Mouse (Mus musculus): Measurements from ENCODE around the gene C1rl. TPM values are rescaled to one million over a fixed set of nuclear protein-coding genes. Genes with fewer than 3 reads are reported as not detected.
A peak's percentile ranks its signal among the peaks of the same experiment; 100 is the strongest.
"Not testable (repeated sequence)": the region's sequence is repeated elsewhere in the genome, so short reads cannot be mapped to it uniquely, and the experiment has no call there.

The C1rl gene
- total RNA-seq, 4 experiments from 2014 or later = 0.39 to 0.67 (median 0.60) TPM

GRCm38 (mm10) chr6:124472801-124473200 lies 20.1 kb upstream of the C1rl start:
- DNase-seq (ENCODE audit: low spot score in 2 of 2) = peak in 1 of 2 experiments; percentile 40

GRCm38 (mm10) chr6:124474621-124475020 lies 18.3 kb upstream of the C1rl start:
- DNase-seq (ENCODE audit: low spot score in 2 of 2) = no peak

- DNase-seq (ENCODE audit: low spot score in 2 of 2) = not testable (repeated sequence)
Observed at GRCm38 (mm10) chr6:124475335-124476075, 17.4 kb upstream of the C1rl start.

GRCm38 (mm10) chr6:124476216-124476615 lies 16.7 kb upstream of the C1rl start:
- no peak for DNase-seq (ENCODE audit: low spot score in 2 of 2)

GRCm38 (mm10) chr6:124476796-124477195 lies 16.1 kb upstream of the C1rl start:
- no peak for DNase-seq (ENCODE audit: low spot score in 2 of 2)

- no peak for DNase-seq (ENCODE audit: low spot score in 2 of 2)
Observed at GRCm38 (mm10) chr6:124477221-124477655, 15.7 kb upstream of the C1rl start.

- no peak for DNase-seq (ENCODE audit: low spot score in 2 of 2)
Observed at GRCm38 (mm10) chr6:124477922-124478651, 14.8 kb upstream of the C1rl start.

GRCm38 (mm10) chr6:124478874-124479572 lies 13.9 kb upstream of the C1rl start:
- DNase-seq (ENCODE audit: low spot score in 2 of 2) = no peak

- DNase-seq (ENCODE audit: low spot score in 2 of 2) = no peak
Observed at GRCm38 (mm10) chr6:124479573-124479930, 13.4 kb upstream of the C1rl start.

- DNase-seq (ENCODE audit: low spot score in 2 of 2) = no peak
Observed at GRCm38 (mm10) chr6:124480295-124480694, 12.6 kb upstream of the C1rl start.

- peak in 1 of 2 experiments; percentile 34 for DNase-seq (ENCODE audit: low spot score in 2 of 2)
Observed at GRCm38 (mm10) chr6:124481571-124481970, 11.3 kb upstream of the C1rl start.

GRCm38 (mm10) chr6:124483831-124484230 lies 9.1 kb upstream of the C1rl start:
- DNase-seq (ENCODE audit: low spot score in 2 of 2) = not testable (repeated sequence)

- DNase-seq (ENCODE audit: low spot score in 2 of 2) = no peak
Observed at GRCm38 (mm10) chr6:124484851-124485250, 8.1 kb upstream of the C1rl start.

GRCm38 (mm10) chr6:124485414-124486144 lies 7.3 kb upstream of the C1rl start:
- no peak for DNase-seq (ENCODE audit: low spot score in 2 of 2)

- no peak for DNase-seq (ENCODE audit: low spot score in 2 of 2)
Observed at GRCm38 (mm10) chr6:124487509-124487908, 5.4 kb upstream of the C1rl start.

GRCm38 (mm10) chr6:124488952-124489351 lies 4.0 kb upstream of the C1rl start:
- no peak for DNase-seq (ENCODE audit: low spot score in 2 of 2)

GRCm38 (mm10) chr6:124491427-124491826 lies 1.5 kb upstream of the C1rl start:
- no peak for DNase-seq (ENCODE audit: low spot score in 2 of 2)

GRCm38 (mm10) chr6:124493886-124494285 lies 973 bp downstream of the C1rl start:
- no peak for DNase-seq (ENCODE audit: low spot score in 2 of 2)

- no peak for DNase-seq (ENCODE audit: low spot score in 2 of 2)
Observed at GRCm38 (mm10) chr6:124496054-124496453, 3.1 kb downstream of the C1rl start.

- no peak for DNase-seq (ENCODE audit: low spot score in 2 of 2)
Observed at GRCm38 (mm10) chr6:124499914-124500566, 7.1 kb downstream of the C1rl start.

- DNase-seq (ENCODE audit: low spot score in 2 of 2) = no peak
Observed at GRCm38 (mm10) chr6:124501473-124501872, 8.6 kb downstream of the C1rl start.

Data from layer of hippocampus, adult 8-10 months (tissue).